Mouse (Mus musculus) ZHBTc4 (cell line): Measurements from ENCODE around the gene Nmd3.
A peak's percentile ranks its signal among the peaks of the same experiment; 100 is the strongest.

Experiments
- DNase-seq: peaks from one replicate; pipeline ENCODE4 v3.0.0-alpha.2; 2011; ENCODE audit warnings: low read depth, low spot score

Gene Nmd3

GRCm38 (mm10) chr3:69763630-69764565 lies 42.1 kb downstream of the Nmd3 start:
- peak; percentile 67 for DNase-seq

DNA sequence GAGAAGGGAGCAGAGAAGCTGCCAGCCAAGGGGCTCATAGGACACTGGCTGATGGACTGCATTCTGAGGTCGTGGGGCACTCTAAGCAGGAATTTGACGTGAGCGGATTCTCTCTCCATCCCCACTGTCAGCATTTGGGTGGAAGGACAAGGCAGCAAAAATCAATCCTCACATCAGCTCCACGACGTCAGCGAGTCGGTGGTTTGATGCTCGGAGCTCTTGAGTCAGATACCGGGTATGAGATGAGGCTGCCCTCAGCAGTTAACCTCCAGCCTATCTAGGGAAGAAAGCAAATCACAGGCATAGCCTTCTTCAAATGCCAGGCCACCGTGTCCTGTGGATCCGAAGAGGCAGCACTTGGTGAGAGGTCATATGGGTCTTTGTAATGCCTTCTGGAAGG lies 43.4 kb downstream of the Nmd3 start:
- no peak for DNase-seq

DNA sequence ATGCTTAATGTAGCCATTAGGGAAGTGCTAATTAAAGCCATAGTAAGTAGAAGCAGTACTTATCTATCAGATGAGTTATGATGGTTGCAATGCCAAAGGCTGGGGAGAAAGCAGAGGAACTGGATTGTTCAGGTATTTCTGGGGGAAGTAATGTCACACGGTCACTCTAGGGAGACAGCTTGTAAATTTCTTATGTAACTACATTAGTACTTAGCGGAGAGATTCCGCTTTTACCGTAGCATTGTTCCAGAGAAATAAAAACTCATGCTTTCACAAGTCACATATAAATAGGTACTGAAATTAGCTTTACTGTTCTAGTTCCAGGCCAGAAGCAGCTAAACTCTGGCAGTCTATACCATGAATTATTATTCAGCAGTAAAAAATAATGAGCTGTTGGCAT lies 47.4 kb downstream of the Nmd3 start:
- DNase-seq = no peak

DNA sequence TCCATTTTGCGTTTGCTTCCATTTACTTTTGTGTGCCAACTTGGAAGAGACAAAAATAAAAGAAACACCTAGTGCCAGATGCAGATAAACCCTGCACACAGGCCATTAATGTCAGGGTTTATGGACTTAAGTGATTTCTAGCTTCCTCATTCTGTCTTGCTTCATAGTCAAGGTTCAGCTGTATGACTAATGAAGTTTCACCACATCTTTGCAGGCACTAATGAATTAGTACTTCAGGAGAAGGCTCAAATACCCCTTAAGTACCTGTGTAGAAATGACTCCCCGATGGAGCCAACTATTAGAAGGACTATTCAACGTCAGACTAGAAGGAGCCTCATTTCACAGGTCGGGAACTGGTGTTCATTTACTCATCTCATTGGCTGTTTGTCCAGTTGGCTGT lies 51.6 kb downstream of the Nmd3 start:
- no peak for DNase-seq

DNA sequence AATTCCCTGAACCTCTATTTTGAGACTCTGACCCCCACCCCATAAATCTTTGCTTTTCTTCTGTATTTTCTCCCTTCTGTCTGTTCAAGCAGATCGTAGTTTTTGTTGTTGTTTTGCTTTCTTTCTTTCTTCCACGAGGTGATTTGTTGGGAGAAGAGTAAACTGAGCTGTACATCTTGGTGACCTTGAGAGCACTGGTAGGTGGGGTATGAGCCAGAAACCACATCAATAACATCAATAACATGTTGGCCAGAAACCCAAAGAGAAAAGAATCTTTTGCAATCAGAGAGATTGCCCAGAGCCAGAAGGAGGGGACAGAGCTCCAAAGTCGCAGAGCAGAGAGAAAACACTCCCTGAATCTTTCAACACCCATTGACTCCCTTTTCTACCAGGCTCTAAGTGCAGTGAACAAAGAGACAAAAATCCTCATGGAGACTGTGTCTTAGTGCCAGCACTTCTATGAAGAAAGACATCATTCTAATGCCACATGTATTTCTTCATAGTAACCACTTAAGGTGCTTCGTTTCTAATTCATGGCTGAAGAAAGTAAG lies 57.5 kb downstream of the Nmd3 start:
- DNase-seq = no peak

- DNase-seq = no peak
Observed at GRCm38 (mm10) chr3:69792823-69793417, 71.1 kb downstream of the Nmd3 start.

DNA sequence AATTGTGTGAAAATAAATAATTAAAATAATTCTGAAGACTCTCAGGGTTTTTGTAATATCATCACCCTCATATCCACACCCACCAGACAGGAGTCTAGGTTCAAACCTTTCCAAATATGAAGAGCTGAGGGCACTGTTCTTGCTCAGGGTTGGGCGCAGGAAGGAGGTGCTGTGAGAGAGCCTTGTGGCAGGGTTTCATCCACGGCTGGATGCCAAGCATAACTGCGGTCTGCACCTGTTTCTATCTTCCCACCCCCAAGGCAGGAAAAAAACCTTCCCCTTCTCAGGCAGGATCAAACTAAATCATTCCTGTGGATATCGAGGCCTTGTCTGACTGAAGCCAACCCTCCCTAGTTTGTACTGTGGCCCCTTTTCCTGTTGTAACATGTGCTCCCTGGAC lies 75.7 kb downstream of the Nmd3 start:
- DNase-seq = no peak

DNA sequence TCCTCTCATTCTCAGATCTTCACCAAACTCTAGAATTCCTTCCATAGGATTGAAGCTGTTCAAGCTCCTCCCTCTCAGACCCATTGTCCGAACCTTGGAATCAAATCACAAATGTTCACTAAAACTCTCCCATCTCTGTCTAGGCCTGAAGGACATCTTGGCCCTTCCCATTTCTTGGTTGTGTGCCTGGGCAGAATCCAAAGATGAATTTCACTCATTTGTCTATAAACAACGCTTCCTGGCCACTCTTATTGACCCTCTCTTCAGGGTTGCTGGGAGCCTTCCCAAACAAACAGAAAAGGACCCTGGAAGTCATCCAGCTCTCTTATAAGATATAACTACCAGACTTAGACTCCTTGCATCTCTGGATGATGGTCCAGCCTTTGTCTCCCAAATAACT lies 76.2 kb downstream of the Nmd3 start:
- no peak for DNase-seq

GRCm38 (mm10) chr3:69799096-69799495 lies 77.3 kb downstream of the Nmd3 start:
- DNase-seq = no peak

- no peak for DNase-seq
Observed at GRCm38 (mm10) chr3:69800829-69801384, 79.1 kb downstream of the Nmd3 start.

GRCm38 (mm10) chr3:69803137-69803536 lies 81.4 kb downstream of the Nmd3 start:
- DNase-seq = no peak
